Mouse (Mus musculus): ENCODE data around the gene Tymp. TPM values are rescaled to one million over a fixed set of nuclear protein-coding genes. Genes with fewer than 3 reads are reported as not detected.

Tymp gene
- polyA plus RNA-seq, 2 experiments: 0.56 to 0.70 TPM

DNA sequence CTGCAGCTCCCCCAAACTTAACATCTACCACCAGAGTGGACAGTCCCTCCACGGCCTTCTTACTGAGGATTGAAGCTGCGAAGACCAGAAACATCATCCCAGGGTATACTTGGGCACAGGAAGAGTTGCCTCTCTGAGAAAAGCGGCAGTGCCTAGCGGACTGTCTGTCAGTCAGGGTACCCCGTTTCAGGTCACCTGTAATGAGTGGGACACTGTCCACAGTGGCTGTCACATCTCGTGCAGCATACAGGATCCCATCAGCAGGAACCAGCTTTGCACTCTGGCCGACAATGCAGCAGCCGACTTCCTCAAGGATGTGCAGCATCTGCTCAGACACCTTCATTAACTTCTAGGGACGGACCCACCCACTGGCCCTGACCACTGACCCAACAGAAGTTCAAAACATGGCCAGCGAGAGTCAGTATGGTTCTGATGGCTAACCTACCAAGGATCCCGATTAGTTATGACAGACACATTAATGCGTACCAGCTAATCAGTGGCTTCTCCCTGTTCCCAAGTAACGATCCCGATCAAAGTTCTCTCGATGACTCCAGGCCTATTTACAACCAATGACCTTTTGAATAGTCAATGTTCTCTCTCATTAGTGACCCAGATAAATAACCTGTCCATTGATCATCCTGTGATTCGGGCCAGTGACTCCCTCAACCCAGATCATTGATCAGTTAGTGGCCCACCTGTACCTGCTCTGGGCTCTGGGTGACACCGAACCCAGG lies 1.9 kb downstream of the Tymp start:
- DNase-seq (ENCODE audit: low read depth in 3 of 3, low spot score in 3 of 3): no peak
- 82% methylated on average over 17 of the region's 17 CpGs for WGBS (ENCODE audit: insufficient replicate concordance)
- no peak for ATAC-seq (ENCODE audit: insufficient read depth)
- peak overlapping the region; percentile 75; the same call in 1 of the 2 replicates for H3K4me2 ChIP-seq (ENCODE audit: low read depth)
- no peaks in the 10 kb centered on the region for H3K9me3 ChIP-seq (ENCODE audit: control insufficient read depth, low read length)
- TF ChIP-seq CTCF (IDR thresholded peaks at IDR 0.05; ENCODE audit: low read depth): no peak
- no peak for TF ChIP-seq EP300 (IDR thresholded peaks at IDR 0.05; ENCODE audit: low read depth)
- H3K4me1 ChIP-seq (replicated peaks; ENCODE audit: control insufficient read depth in 2 of 2, insufficient read depth in 2 of 2, low read length in 1 of 2): peaks cover 0 to 4% of the 10 kb centered on the region in 2 experiments; a peak in 1 of 4 replicates
- no peak overlapping the region for H3K4me3 ChIP-seq (ENCODE audit: insufficient read depth in 1 of 2, low read depth in 2 of 2, low read length in 2 of 2)
- peaks cover 31% of the 10 kb centered on the region for H3K27me3 ChIP-seq (ENCODE audit: control insufficient read depth, insufficient read depth, low read length)
- no peak overlapping the region for H3K9ac ChIP-seq (replicated peaks)
- no peak overlapping the region for H3K27ac ChIP-seq
- peaks cover 26% of the 10 kb centered on the region for H3K36me3 ChIP-seq (replicated peaks; ENCODE audit: control insufficient read depth, insufficient read depth, low read depth)

- Histone ChIP-seq H3K4me2 (ENCODE audit: low read depth) (peak overlapping the region; percentile 75), H3K9ac (replicated peaks) (peak overlapping the region; percentile 85), H3K27ac (no peak overlapping the region), H3K36me3 (replicated peaks; ENCODE audit: control insufficient read depth, insufficient read depth, low read depth) (peaks cover 33% of the 10 kb centered on the region), H3K4me1 (replicated peaks; ENCODE audit: control insufficient read depth in 2 of 2, insufficient read depth in 2 of 2, low read length in 1 of 2) (peaks cover 0 to 4% of the 10 kb centered on the region in 2 experiments; a peak in 1 of 4 replicates), H3K4me3 (ENCODE audit: insufficient read depth in 1 of 2, low read depth in 2 of 2, low read length in 2 of 2) (peak overlapping the region; percentile 69 to 82), H3K9me3 (ENCODE audit: control insufficient read depth, low read length) (no peaks in the 10 kb centered on the region), H3K27me3 (ENCODE audit: control insufficient read depth, insufficient read depth, low read length) (peaks cover 28% of the 10 kb centered on the region)
- no peak for ATAC-seq (ENCODE audit: insufficient read depth)
- DNase-seq (ENCODE audit: low read depth in 3 of 3, low spot score in 3 of 3): no peak
- WGBS (ENCODE audit: insufficient replicate concordance): 52% methylated on average over 9 of the region's 9 CpGs
- TF ChIP-seq EP300 (IDR thresholded peaks at IDR 0.05; ENCODE audit: low read depth): no peak
Measured at GRCm38 (mm10) chr15:89374340-89374739, 2.5 kb downstream of the Tymp start.

DNA sequence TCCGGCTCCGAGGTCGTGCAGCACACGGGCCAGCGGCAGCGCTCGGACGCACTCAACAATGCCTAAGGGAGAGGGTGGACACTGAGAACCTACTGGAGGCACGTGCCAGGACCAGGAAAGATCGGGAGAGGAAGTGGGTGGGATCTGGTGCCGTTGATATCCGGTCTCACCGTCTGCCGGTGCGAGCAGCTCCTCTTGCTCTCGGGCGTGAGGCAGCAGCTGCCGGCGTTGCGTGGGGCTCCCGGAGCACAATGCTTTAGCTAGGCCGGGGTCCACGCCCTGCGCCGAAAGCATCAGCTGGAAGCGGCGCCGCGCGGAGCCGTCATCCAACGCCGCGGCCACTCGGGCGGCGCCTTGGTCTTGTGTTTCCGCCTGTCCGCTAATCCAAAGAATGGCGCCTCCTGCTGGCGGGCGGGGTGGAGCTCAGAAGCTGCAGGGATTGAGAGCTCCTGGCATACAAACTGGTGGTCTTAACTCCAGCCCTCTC lies 3.0 kb downstream of the Tymp start, which contains the start of gene Sco2:
TSS of gene Sco2 (minus strand) at position 85 of the 487 bp plus-strand sequence.
- H3K4me1 ChIP-seq (replicated peaks; ENCODE audit: control insufficient read depth in 2 of 2, insufficient read depth in 2 of 2, low read length in 1 of 2): peaks cover 0 to 4% of the 10 kb centered on the region in 2 experiments; a peak in 1 of 4 replicates
- ATAC-seq (ENCODE audit: insufficient read depth): peak; percentile 73
- WGBS (ENCODE audit: insufficient replicate concordance): 1% methylated on average over 42 of the region's 42 CpGs

GRCm38 (mm10) chr15:89373027-89373761 lies 3.6 kb downstream of the Tymp start:
- 1% methylated on average over 35 of the region's 35 CpGs for WGBS (ENCODE audit: insufficient replicate concordance)
- peak overlapping the region; percentile 85 for H3K9ac ChIP-seq (replicated peaks)
- peak overlapping the region; percentile 35 for H3K27ac ChIP-seq
- ATAC-seq (ENCODE audit: insufficient read depth): peak; percentile 84
- TF ChIP-seq CTCF (IDR thresholded peaks at IDR 0.05; ENCODE audit: low read depth): peak; percentile 88
- TF ChIP-seq EP300 (IDR thresholded peaks at IDR 0.05; ENCODE audit: low read depth): no peak
- H3K4me1 ChIP-seq (replicated peaks; ENCODE audit: control insufficient read depth in 2 of 2, insufficient read depth in 2 of 2, low read length in 1 of 2): peaks cover 0 to 4% of the 10 kb centered on the region in 2 experiments; a peak in 1 of 4 replicates
- peak overlapping the region; percentile 69 to 82 for H3K4me3 ChIP-seq (ENCODE audit: insufficient read depth in 1 of 2, low read depth in 2 of 2, low read length in 2 of 2)
- no peaks in the 10 kb centered on the region for H3K9me3 ChIP-seq (ENCODE audit: control insufficient read depth, low read length)
- peaks cover 44% of the 10 kb centered on the region for H3K36me3 ChIP-seq (replicated peaks; ENCODE audit: control insufficient read depth, insufficient read depth, low read depth)
- H3K27me3 ChIP-seq (ENCODE audit: control insufficient read depth, insufficient read depth, low read length): peaks cover 17% of the 10 kb centered on the region
- DNase-seq (ENCODE audit: low read depth in 3 of 3, low spot score in 3 of 3): peak; percentile 69 to 79 (median 74)
- H3K4me2 ChIP-seq (ENCODE audit: low read depth): peak overlapping the region; percentile 75

More for the DNA sequence above, 3.0 kb downstream of the Tymp start, which contains the start of gene Sco2:
- Histone ChIP-seq H3K27me3 (ENCODE audit: control insufficient read depth, insufficient read depth, low read length) (peaks cover 23% of the 10 kb centered on the region), H3K36me3 (replicated peaks; ENCODE audit: control insufficient read depth, insufficient read depth, low read depth) (peaks cover 38% of the 10 kb centered on the region), H3K27ac (peak within 1 kb of the TSS; percentile 35), H3K9me3 (ENCODE audit: control insufficient read depth, low read length) (no peaks in the 10 kb centered on the region), H3K4me2 (ENCODE audit: low read depth) (peak within 1 kb of the TSS; percentile 75), H3K4me3 (ENCODE audit: insufficient read depth in 1 of 2, low read depth in 2 of 2, low read length in 2 of 2) (peak within 1 kb of the TSS; percentile 69 to 82), H3K9ac (replicated peaks) (peak within 1 kb of the TSS; percentile 85)
- peak; percentile 72 to 81 (median 74) for DNase-seq (ENCODE audit: low read depth in 3 of 3, low spot score in 3 of 3)
- TF ChIP-seq EP300 (IDR thresholded peaks at IDR 0.05; ENCODE audit: low read depth): no peak
- TF ChIP-seq CTCF (IDR thresholded peaks at IDR 0.05; ENCODE audit: low read depth): peak; percentile 92
